Mouse (Mus musculus) E14TG2a.4 (cell line): ENCODE data around the gene Tfrc.

Source experiments
- CTCF ChIP-seq: conservative IDR thresholded peaks from 2 replicates; pipeline ENCODE4 v1.5.1; 2014; ENCODE audit warnings: low read length
- POU5F1 ChIP-seq: IDR thresholded peaks from 2 replicates; pipeline ENCODE4 v1.6.1; 2014; ENCODE audit warnings: low read length, borderline replicate concordance

DNA sequence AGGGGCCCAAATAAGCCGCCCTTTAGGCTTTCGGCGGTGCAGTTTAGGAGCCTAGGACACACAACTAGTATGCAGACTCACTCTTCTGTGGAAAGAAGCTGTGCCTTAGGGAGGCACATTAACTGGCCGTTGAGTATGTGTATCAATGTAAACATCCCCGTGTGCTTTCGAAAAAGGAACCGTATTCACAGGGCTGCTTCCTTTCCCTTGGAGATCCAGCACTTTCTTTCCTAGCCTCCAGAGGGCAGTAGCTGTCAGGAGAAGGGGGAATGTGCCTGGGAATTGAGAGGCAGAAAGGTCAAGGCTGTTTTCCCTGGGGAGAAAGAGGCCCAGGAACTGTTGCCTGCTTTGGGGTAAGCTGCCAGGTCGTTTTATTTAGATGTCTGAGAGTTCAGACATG is 50.7 kb downstream of the Tfrc start:
- peak; percentile 90 for TF ChIP-seq CTCF
- TF ChIP-seq POU5F1 = no peak
